Comparison of ENCODE assay signal across 8 mouse cellular contexts in the genomic region with DNA sequence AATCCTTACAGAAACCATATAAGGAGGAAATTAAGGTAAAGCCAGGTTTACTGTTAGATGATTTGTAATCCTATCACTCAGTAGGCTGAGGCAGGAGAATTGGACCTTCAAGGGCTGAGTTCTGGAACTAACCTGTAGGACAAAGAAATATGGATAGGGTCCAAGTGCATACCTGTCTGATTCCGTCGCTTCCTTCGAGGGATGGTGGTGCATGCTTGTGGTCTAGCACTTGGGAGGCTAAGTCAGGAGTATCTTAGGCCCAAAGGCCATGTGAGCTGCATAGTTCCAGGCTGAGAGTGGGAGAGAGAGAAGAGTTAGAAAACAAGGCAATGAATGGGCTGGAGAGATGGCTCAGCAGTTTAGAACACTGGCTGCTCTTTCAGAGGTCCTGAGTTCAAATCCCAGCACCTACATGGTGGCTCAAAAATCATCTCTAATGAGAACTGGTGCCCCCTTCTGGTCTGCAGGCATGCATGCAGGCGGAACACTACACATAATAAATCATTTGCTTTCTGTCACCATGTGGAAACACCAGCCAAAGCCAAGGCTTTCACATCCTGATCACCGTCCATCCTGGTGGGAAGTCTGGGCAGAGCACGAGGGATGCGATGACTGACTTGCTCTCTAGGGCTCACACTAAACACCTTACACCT. TPM values are rescaled to one million over a fixed set of nuclear protein-coding genes. Genes with fewer than 3 reads are reported as not detected.
DNase-seq lines count a peak whose midpoint lies in the region; ATAC-seq and TF ChIP-seq lines count a peak whose summit lies in the region.

No protein-coding gene starts in this region.

- intact Hi-C loops in left cerebral cortex, adult 2 months (cut with DNase I) = no loop called here
- intact Hi-C loops in left cerebral cortex, postnatal 36 days (cut with DNase I) = no loop called here

- H3K4me1 ChIP-seq in bone marrow, adult 2 months (ENCODE audit: control insufficient read depth, insufficient read depth, low read length) = peaks cover 3% of the 10 kb centered on the region
- peaks cover 22% of the 10 kb centered on the region for H3K4me1 ChIP-seq in hindbrain, embryonic 10.5 days (replicated peaks)
- peaks cover 20% of the 10 kb centered on the region for H3K4me1 ChIP-seq in liver, postnatal 0 days (ENCODE audit: insufficient read depth)
- peaks cover 9% of the 10 kb centered on the region; the same call in 1 of the 2 replicates for H3K4me1 ChIP-seq in stomach, embryonic 14.5 days (ENCODE audit: control insufficient read depth, insufficient read depth, low read length)

- no peak overlapping the region; the same call in 1 of the 2 replicates for H3K4me3 ChIP-seq in left cerebral cortex, adult 2 months
- H3K4me3 ChIP-seq in bone marrow, adult 2 months (replicated peaks; ENCODE audit: control insufficient read depth, low read depth, low read length) = peak overlapping the region; percentile 23
- peak overlapping the region; percentile 83 for H3K4me3 ChIP-seq in hindbrain, embryonic 10.5 days
- H3K4me3 ChIP-seq in liver, postnatal 0 days (ENCODE audit: low read depth, low read length) = peak overlapping the region; percentile 80
- peak overlapping the region; percentile 70 for H3K4me3 ChIP-seq in stomach, embryonic 14.5 days (ENCODE audit: low read depth, low read length)

- H3K27ac ChIP-seq in left cerebral cortex, adult 2 months = no peak overlapping the region
- no peak overlapping the region for H3K27ac ChIP-seq in bone marrow, adult 2 months (ENCODE audit: control insufficient read depth, insufficient read depth, low read depth, low read length, poor library complexity)
- H3K27ac ChIP-seq in hindbrain, embryonic 10.5 days = no peak overlapping the region
- no peak overlapping the region for H3K27ac ChIP-seq in liver, postnatal 0 days (ENCODE audit: low read depth)
- H3K27ac ChIP-seq in stomach, embryonic 14.5 days (ENCODE audit: low read length) = no peak overlapping the region

- TF ChIP-seq CTCF in left cerebral cortex, adult 2 months (IDR thresholded peaks at IDR 0.05) = peak; percentile 46
- TF ChIP-seq CTCF in bone marrow, adult 2 months (IDR thresholded peaks at IDR 0.05; ENCODE audit: control insufficient read depth, insufficient read depth, low read length) = peak; percentile 14; the same call in 1 of the 2 replicates
- peak; percentile 48 for TF ChIP-seq CTCF in liver, postnatal 0 days (IDR thresholded peaks at IDR 0.05; ENCODE audit: low read depth)

- H3K9me3 ChIP-seq in hindbrain, embryonic 10.5 days = peaks cover 5% of the 10 kb centered on the region
- no peaks in the 10 kb centered on the region for H3K9me3 ChIP-seq in liver, postnatal 0 days (ENCODE audit: low read length)
- peaks cover 7% of the 10 kb centered on the region; the same call in 1 of the 2 replicates for H3K9me3 ChIP-seq in stomach, embryonic 14.5 days (ENCODE audit: control insufficient read depth, low read depth, low read length)

- no peak for DNase-seq in left cerebral cortex, adult 2 months (ENCODE audit: extremely low spot score in 1 of 2, low spot score in 2 of 2)
- DNase-seq in left cerebral cortex, postnatal 36 days (ENCODE audit: low spot score in 2 of 2) = no peak
- no peak for DNase-seq in hindbrain, embryonic 10.5 days (ENCODE audit: low spot score)
- no peak for DNase-seq in liver, postnatal 0 days
- DNase-seq in urinary bladder, postnatal 14 days (ENCODE audit: low spot score) = no peak
- no peak for DNase-seq in right cerebral cortex, adult 2 months (ENCODE audit: low spot score in 2 of 2)

- no peaks in the 10 kb centered on the region for H3K27me3 ChIP-seq in hindbrain, embryonic 10.5 days (ENCODE audit: insufficient read depth, poor library complexity, severe bottlenecking)
- H3K27me3 ChIP-seq in liver, postnatal 0 days (ENCODE audit: insufficient read depth, low read length) = no peaks in the 10 kb centered on the region
- no peaks in the 10 kb centered on the region for H3K27me3 ChIP-seq in stomach, embryonic 14.5 days (ENCODE audit: control insufficient read depth, insufficient read depth, low read length)

- ATAC-seq in liver, postnatal 0 days = no peak
- no peak for ATAC-seq in stomach, embryonic 14.5 days (ENCODE audit: insufficient number of reproducible peaks, insufficient read depth, low FRiP score, low read depth)

- TF ChIP-seq EP300 in liver, postnatal 0 days (IDR thresholded peaks at IDR 0.05; ENCODE audit: low read depth) = no peak

- 80% methylated on average over 7 of the region's 7 CpGs for WGBS in bone marrow, adult 2 months
- 95% methylated on average over 7 of the region's 7 CpGs for WGBS in hindbrain, embryonic 10.5 days
- 97% methylated on average over 7 of the region's 7 CpGs for WGBS in liver, postnatal 0 days (ENCODE audit: insufficient replicate concordance)
- 94% methylated on average over 7 of the region's 7 CpGs for WGBS in stomach, embryonic 14.5 days

- peak overlapping the region; percentile 79 for H3K4me2 ChIP-seq in liver, postnatal 0 days (ENCODE audit: low read depth, low read length)
- H3K4me2 ChIP-seq in stomach, embryonic 14.5 days (replicated peaks; ENCODE audit: low read depth, low read length) = peak overlapping the region; percentile 95

- no peak for TF ChIP-seq POLR2A in bone marrow, adult 2 months (IDR thresholded peaks at IDR 0.05; ENCODE audit: borderline replicate concordance, control insufficient read depth, low read depth, low read length)

- H3K36me3 ChIP-seq in hindbrain, embryonic 10.5 days = peaks cover 28% of the 10 kb centered on the region
- H3K36me3 ChIP-seq in liver, postnatal 0 days (replicated peaks; ENCODE audit: insufficient read depth, low read length) = peaks cover 9% of the 10 kb centered on the region
- peaks cover 12% of the 10 kb centered on the region; the same call in 1 of the 2 replicates for H3K36me3 ChIP-seq in stomach, embryonic 14.5 days (ENCODE audit: control insufficient read depth, insufficient read depth, low read length)

- H3K9ac ChIP-seq in liver, postnatal 0 days (replicated peaks) = peak overlapping the region; percentile 76; the same call in 1 of the 2 replicates
- no peak overlapping the region for H3K9ac ChIP-seq in stomach, embryonic 14.5 days (replicated peaks; ENCODE audit: low read depth, low read length)

RNA-seq across cellular contexts. Expression of a gene that starts 1.3 kb away (rescaled TPM):
- total RNA-seq in left cerebral cortex, adult 2 months (2021) = 100 to 1,000 TPM; 148 to 156 TPM
- 100 to 1,000 TPM; 153 to 170 TPM for total RNA-seq in left cerebral cortex, postnatal 36 days (2021)
- polyA plus RNA-seq in bone marrow, adult 2 months (2011; ENCODE audit: insufficient read depth, insufficient read length, low replicate concordance, missing spikeins) = 18.1 and 33.0 TPM in 2 replicates
- 130 and 138 TPM in 2 replicates for polyA plus RNA-seq in hindbrain, embryonic 10.5 days (2016; fragmentation: Nextera tagmentation; extraction: Ambion mirVana)
- polyA plus RNA-seq in liver, postnatal 0 days (2015; fragmentation: Nextera tagmentation; extraction: Ambion mirVana) = 61.0 TPM in 2 replicates
- polyA plus RNA-seq in stomach, embryonic 14.5 days (2014; fragmentation: Nextera tagmentation; extraction: Ambion mirVana) = 139 and 141 TPM in 2 replicates

RNA-seq across cellular contexts. Expression of a gene that starts 29.9 kb away (rescaled TPM):
- 100 to 1,000 TPM; 176 to 191 TPM for total RNA-seq in left cerebral cortex, adult 2 months (2021)
- total RNA-seq in left cerebral cortex, postnatal 36 days (2021) = 100 to 1,000 TPM; 179 to 184 TPM
- polyA plus RNA-seq in bone marrow, adult 2 months (2011; ENCODE audit: insufficient read depth, insufficient read length, low replicate concordance, missing spikeins) = 3.4 TPM in 1 of 2 replicates, not detected in the other
- polyA plus RNA-seq in hindbrain, embryonic 10.5 days (2016; fragmentation: Nextera tagmentation; extraction: Ambion mirVana) = 0.85 and 2.4 TPM in 2 replicates
- 0.07 and 0.15 TPM in 2 replicates for polyA plus RNA-seq in liver, postnatal 0 days (2015; fragmentation: Nextera tagmentation; extraction: Ambion mirVana)
- 4.4 and 6.0 TPM in 2 replicates for polyA plus RNA-seq in stomach, embryonic 14.5 days (2014; fragmentation: Nextera tagmentation; extraction: Ambion mirVana)

RNA-seq across cellular contexts. Expression of a gene that starts 35.4 kb away (rescaled TPM):
- 100 to 1,000 TPM; 617 to 624 TPM for total RNA-seq in left cerebral cortex, adult 2 months (2021)
- 100 to 1,000 TPM; 606 to 697 TPM for total RNA-seq in left cerebral cortex, postnatal 36 days (2021)
- 45.8 and 74.0 TPM in 2 replicates for polyA plus RNA-seq in bone marrow, adult 2 months (2011; ENCODE audit: insufficient read depth, insufficient read length, low replicate concordance, missing spikeins)
- 417 and 499 TPM in 2 replicates for polyA plus RNA-seq in hindbrain, embryonic 10.5 days (2016; fragmentation: Nextera tagmentation; extraction: Ambion mirVana)
- polyA plus RNA-seq in liver, postnatal 0 days (2015; fragmentation: Nextera tagmentation; extraction: Ambion mirVana) = 119 and 136 TPM in 2 replicates
- 341 and 354 TPM in 2 replicates for polyA plus RNA-seq in stomach, embryonic 14.5 days (2014; fragmentation: Nextera tagmentation; extraction: Ambion mirVana)

RNA-seq across cellular contexts. Expression of a gene that starts 42.4 kb away (rescaled TPM):
- 10 to 100 TPM; 48.2 to 50.6 TPM for total RNA-seq in left cerebral cortex, adult 2 months (2021)
- 10 to 100 TPM; 33.3 to 52.7 TPM for total RNA-seq in left cerebral cortex, postnatal 36 days (2021)
- polyA plus RNA-seq in bone marrow, adult 2 months (2011; ENCODE audit: insufficient read depth, insufficient read length, low replicate concordance, missing spikeins) = 26.2 and 46.0 TPM in 2 replicates
- 8.7 and 12.8 TPM in 2 replicates for polyA plus RNA-seq in hindbrain, embryonic 10.5 days (2016; fragmentation: Nextera tagmentation; extraction: Ambion mirVana)
- 3.3 and 3.5 TPM in 2 replicates for polyA plus RNA-seq in liver, postnatal 0 days (2015; fragmentation: Nextera tagmentation; extraction: Ambion mirVana)
- polyA plus RNA-seq in stomach, embryonic 14.5 days (2014; fragmentation: Nextera tagmentation; extraction: Ambion mirVana) = 15.1 and 15.7 TPM in 2 replicates

RNA-seq across cellular contexts. Expression of a gene that starts 46.7 kb away (rescaled TPM):
- total RNA-seq in left cerebral cortex, adult 2 months (2021) = 100 to 1,000 TPM; 845 to 926 TPM
- 1,000 to 10,000 TPM in 1 of 2 experiments, 100 to 1,000 TPM in 1; 913 to 1,047 TPM for total RNA-seq in left cerebral cortex, postnatal 36 days (2021)
- 157 and 192 TPM in 2 replicates for polyA plus RNA-seq in bone marrow, adult 2 months (2011; ENCODE audit: insufficient read depth, insufficient read length, low replicate concordance, missing spikeins)
- polyA plus RNA-seq in hindbrain, embryonic 10.5 days (2016; fragmentation: Nextera tagmentation; extraction: Ambion mirVana) = 271 and 416 TPM in 2 replicates
- polyA plus RNA-seq in liver, postnatal 0 days (2015; fragmentation: Nextera tagmentation; extraction: Ambion mirVana) = 116 and 145 TPM in 2 replicates
- 320 TPM in 2 replicates for polyA plus RNA-seq in stomach, embryonic 14.5 days (2014; fragmentation: Nextera tagmentation; extraction: Ambion mirVana)
